Mouse (Mus musculus): ENCODE results near the gene Arpc5.

DNA sequence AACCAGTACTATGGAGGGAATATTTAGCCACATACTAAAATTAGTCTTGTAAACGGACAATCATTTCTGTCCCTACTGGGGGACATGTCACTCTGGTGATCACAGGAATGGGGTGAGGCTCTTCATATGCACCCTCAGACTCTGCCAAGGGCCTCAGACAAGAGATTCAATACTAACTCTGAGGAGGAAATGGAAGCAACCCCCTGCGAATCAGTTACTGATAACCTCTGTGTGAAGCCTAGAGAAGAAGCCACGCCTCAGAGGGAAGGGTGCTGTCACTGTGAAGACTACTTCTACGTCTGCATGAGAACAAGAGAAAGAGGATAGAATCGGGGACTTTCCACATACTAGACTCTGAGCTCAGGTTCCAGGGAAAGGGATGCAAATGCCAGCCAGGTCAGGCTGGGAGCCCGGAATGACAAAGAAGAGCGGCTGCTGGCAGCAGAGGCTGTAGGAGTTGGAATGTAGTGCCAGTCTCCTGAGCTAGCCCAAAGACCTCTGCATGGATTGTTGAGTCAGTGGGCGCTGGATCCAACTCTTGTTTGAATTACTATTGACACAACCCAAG, 29.4 kb downstream of the Arpc5 start:
- no peak for TF ChIP-seq EP300 (IDR thresholded peaks at IDR 0.05; ENCODE audit: low read depth)
- TF ChIP-seq CTCF (IDR thresholded peaks at IDR 0.05; ENCODE audit: low read depth), result no peak
